Mouse (Mus musculus) liver, embryonic 14.5 days (tissue): Measurements from ENCODE around the gene Igf2bp3.

ENCODE experiments used
- CTCF ChIP-seq: IDR thresholded peaks from 2 replicates; pipeline ENCODE4 v1.5.1; 2016; ENCODE audit warnings: antibody characterized with exemption, low read depth, control low read depth
- EP300 ChIP-seq: IDR thresholded peaks from 2 replicates; pipeline ENCODE4 v1.6.1; 2016; ENCODE audit warnings: antibody characterized with exemption, low read depth

- no peak for TF ChIP-seq CTCF
- TF ChIP-seq EP300, result no peak
These were observed 64.2 kb downstream of the Igf2bp3 start for GRCm38 (mm10) chr6:49150349-49151229.
